Mouse (Mus musculus): ENCODE results near the gene Rpl35a. TPM values are rescaled to one million over a fixed set of nuclear protein-coding genes. Genes with fewer than 3 reads are reported as not detected.

The Rpl35a gene
- total and polyA plus RNA-seq, 2 experiments from 2014 or later = 473 to 486 TPM

DNA sequence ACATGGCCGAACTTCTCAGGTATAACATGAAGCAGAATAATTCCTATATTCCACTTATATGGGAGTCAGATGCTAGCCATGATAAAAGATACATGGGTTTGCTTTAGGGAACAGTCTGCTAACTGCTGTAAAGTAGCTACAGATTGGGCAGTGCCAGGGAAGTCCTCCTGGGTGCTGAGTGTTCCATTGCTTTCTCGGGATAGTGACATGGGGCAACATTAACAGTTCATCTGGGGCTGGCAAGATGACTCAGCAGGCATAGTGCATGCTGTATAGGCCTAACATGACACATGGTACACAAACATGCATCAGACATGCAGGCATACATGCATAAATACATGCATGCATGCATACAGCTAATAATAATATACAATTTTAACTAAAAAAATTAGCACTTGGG is 27.7 kb downstream of the Rpl35a start:
- H3K9me3 ChIP-seq (ENCODE audit: low read length) = no peaks in the 10 kb centered on the region
- 93% methylated on average over 2 of the region's 2 CpGs for WGBS
- H3K9ac ChIP-seq (replicated peaks; ENCODE audit: low read length) = no peak overlapping the region
- H3K4me3 ChIP-seq (ENCODE audit: low read length) = no peak overlapping the region
- no peaks in the 10 kb centered on the region for H3K27me3 ChIP-seq (ENCODE audit: insufficient read depth, low read length)
- no peak overlapping the region for H3K27ac ChIP-seq
- ATAC-seq = no peak
- H3K36me3 ChIP-seq (ENCODE audit: insufficient read depth, low read length) = peaks cover 7% of the 10 kb centered on the region; the same call in 1 of the 2 replicates
- no peak for DNase-seq (ENCODE audit: low spot score)
- no peak for TF ChIP-seq CTCF (IDR thresholded peaks at IDR 0.05; ENCODE audit: low read depth)
- H3K4me1 ChIP-seq (ENCODE audit: insufficient read depth, low read length) = no peaks in the 10 kb centered on the region
- H3K4me2 ChIP-seq (ENCODE audit: low read depth, low read length) = no peak overlapping the region

DNA sequence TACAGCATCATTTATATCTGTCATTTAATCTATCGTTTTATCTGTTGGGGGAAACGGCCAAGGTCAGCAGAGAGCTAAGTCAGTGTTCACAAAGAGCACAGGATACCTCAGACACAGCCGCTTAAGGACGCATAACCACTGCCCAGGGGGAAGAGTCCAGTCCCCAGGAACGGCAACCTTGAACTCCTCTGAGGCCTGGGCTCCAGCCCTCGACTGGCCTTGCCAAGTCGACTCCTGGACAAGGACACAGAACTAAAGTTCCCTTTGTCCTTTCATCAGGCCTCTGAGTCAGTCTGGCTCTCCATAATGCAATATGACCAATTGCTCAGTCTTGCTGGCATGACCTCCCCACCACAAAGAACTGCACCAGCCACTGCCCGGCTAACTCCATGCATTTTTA is 29.4 kb downstream of the Rpl35a start:
- no peak overlapping the region for H3K4me3 ChIP-seq (ENCODE audit: low read length)
- ATAC-seq (no peak), DNase-seq (ENCODE audit: low spot score) (no peak)
- no peak overlapping the region for H3K4me2 ChIP-seq (ENCODE audit: low read depth, low read length)
- peaks cover 11% of the 10 kb centered on the region; the same call in 1 of the 2 replicates for H3K36me3 ChIP-seq (ENCODE audit: insufficient read depth, low read length)
- no peak for TF ChIP-seq CTCF (IDR thresholded peaks at IDR 0.05; ENCODE audit: low read depth)
- no peak overlapping the region for H3K9ac ChIP-seq (replicated peaks; ENCODE audit: low read length)
- H3K9me3 ChIP-seq (ENCODE audit: low read length) = no peaks in the 10 kb centered on the region
- H3K27me3 ChIP-seq (ENCODE audit: insufficient read depth, low read length) = no peaks in the 10 kb centered on the region
- no peak overlapping the region for H3K27ac ChIP-seq
- no peaks in the 10 kb centered on the region for H3K4me1 ChIP-seq (ENCODE audit: insufficient read depth, low read length)
- WGBS = 65% methylated on average over 8 of the region's 8 CpGs

MicroRNAs within 50 kb of the gene (microRNA counts, 519-probe panel; counts per million panel counts)
- not detected for microRNA mmu-miR-1947

Small RNA genes lying within 50 kb of the gene (microRNA-seq; reads per million reads assigned to microRNA genes)
- gene Gm22231 (0 reads per million in 2 experiments), gene Mir1947 (2.1 to 4.2 reads per million in 2 experiments)

Other genes with a start within 250 kb of the Rpl35a start
- not detected in 2 replicates for gene Smbd1, start 246.0 kb upstream of the Rpl35a start, total RNA-seq (2014; rRNA removed)
- gene Smbd1, start 246.0 kb upstream of the Rpl35a start, polyA plus RNA-seq (2015; fragmentation: Nextera tagmentation; extraction: Ambion mirVana) = not detected in 2 replicates
- gene Fyttd1, start 179.0 kb upstream of the Rpl35a start, total RNA-seq (2014; rRNA removed) = 51.0 and 78.1 TPM in 2 replicates
- 120 and 127 TPM in 2 replicates for gene Fyttd1, start 179.0 kb upstream of the Rpl35a start, polyA plus RNA-seq (2015; fragmentation: Nextera tagmentation; extraction: Ambion mirVana)
- 74.2 and 89.7 TPM in 2 replicates for gene Rubcn, start 178.7 kb upstream of the Rpl35a start, total RNA-seq (2014; rRNA removed)
- 21.6 and 21.7 TPM in 2 replicates for gene Rubcn, start 178.7 kb upstream of the Rpl35a start, polyA plus RNA-seq (2015; fragmentation: Nextera tagmentation; extraction: Ambion mirVana)
- 28.0 and 44.3 TPM in 2 replicates for gene Lrch3, start 142.4 kb upstream of the Rpl35a start, total RNA-seq (2014; rRNA removed)
- gene Lrch3, start 142.4 kb upstream of the Rpl35a start, polyA plus RNA-seq (2015; fragmentation: Nextera tagmentation; extraction: Ambion mirVana) = 26.7 and 27.4 TPM in 2 replicates
- gene Iqcg, start 235 bp upstream of the Rpl35a start, total RNA-seq (2014; rRNA removed) = 2.0 and 5.7 TPM in 2 replicates
- 4.8 and 5.9 TPM in 2 replicates for gene Iqcg, start 235 bp upstream of the Rpl35a start, polyA plus RNA-seq (2015; fragmentation: Nextera tagmentation; extraction: Ambion mirVana)
- 5.2 and 6.1 TPM in 2 replicates for gene Lmln, start 6.1 kb downstream of the Rpl35a start, total RNA-seq (2014; rRNA removed)
- gene Lmln, start 6.1 kb downstream of the Rpl35a start, polyA plus RNA-seq (2015; fragmentation: Nextera tagmentation; extraction: Ambion mirVana) = 2.5 and 3.1 TPM in 2 replicates
- 23.6 and 25.0 TPM in 2 replicates for gene Osbpl11, start 128.6 kb downstream of the Rpl35a start, total RNA-seq (2014; rRNA removed)
- 10.8 and 10.9 TPM in 2 replicates for gene Osbpl11, start 128.6 kb downstream of the Rpl35a start, polyA plus RNA-seq (2015; fragmentation: Nextera tagmentation; extraction: Ambion mirVana)
- 46.4 and 52.8 TPM in 2 replicates for gene Snx4, start 195.0 kb downstream of the Rpl35a start, total RNA-seq (2014; rRNA removed)
- gene Snx4, start 195.0 kb downstream of the Rpl35a start, polyA plus RNA-seq (2015; fragmentation: Nextera tagmentation; extraction: Ambion mirVana) = 99.4 and 103 TPM in 2 replicates